Mouse (Mus musculus) CH12.LX (cell line): ENCODE results near the gene Trim7. TPM values are rescaled to one million over a fixed set of nuclear protein-coding genes. Genes with fewer than 3 reads are reported as not detected.
A peak's percentile ranks its signal among the peaks of the same experiment; 100 is the strongest.

ENCODE experiments used
- DNase-seq: peaks from one replicate; pipeline ENCODE4 v3.0.0-alpha.2; 2013; ENCODE audit errors: extremely low read depth
- H3K27ac ChIP-seq: 2 replicates; pipeline ENCODE4 v1.5.1; 2012; ENCODE audit warnings: low read depth, mild to moderate bottlenecking, control low read depth, moderate library complexity; ENCODE audit not compliant: insufficient read depth
- H3K27me3 ChIP-seq: replicated peaks from 2 replicates; pipeline ENCODE3; 2012; ENCODE audit warnings: inconsistent platforms
- H3K36me3 ChIP-seq, 2 experiments: replicated peaks in 1 of 2; 2 replicates each; pipeline versions ENCODE3 to v1.6.1; 2012; ENCODE audit warnings: inconsistent platforms in 1 of 2, low read length in 1 of 2, mild to moderate bottlenecking in 1 of 2, mixed read lengths in 1 of 2, moderate library complexity in 1 of 2; ENCODE audit not compliant: control insufficient read depth in 1 of 2, insufficient read depth in 1 of 2
- H3K4me1 ChIP-seq, 2 experiments: 2 replicates each; pipeline ENCODE4 v1.6.1; 2012; ENCODE audit warnings: inconsistent platforms in 1 of 2, moderate library complexity in 1 of 2; ENCODE audit not compliant: insufficient read depth in 2 of 2, control insufficient read depth in 1 of 2
- H3K4me2 ChIP-seq: 2 replicates; pipeline ENCODE4 v1.6.1; 2012; ENCODE audit warnings: low read depth, mild to moderate bottlenecking, control low read depth; ENCODE audit not compliant: poor library complexity, insufficient read depth, severe bottlenecking
- H3K4me3 ChIP-seq, 3 experiments: fragments of 150-350 bp in 1 of 3; sonication (generic) in 1 of 3; replicated peaks in 1 of 3; 2 replicates each; pipeline versions ENCODE3 to v1.5.1; 2011 to 2012; ENCODE audit warnings: low read depth in 2 of 3, low read length in 2 of 3, mild to moderate bottlenecking in 2 of 3, moderate library complexity in 2 of 3, control low read depth in 1 of 3, improper control_type of control experiment in 1 of 3, inconsistent platforms in 1 of 3, mixed read lengths in 1 of 3; ENCODE audit not compliant: poor library complexity in 1 of 3
- H3K79me2 ChIP-seq: replicated peaks from 2 replicates; pipeline ENCODE4 v1.6.1; 2012; ENCODE audit warnings: mild to moderate bottlenecking, moderate library complexity; ENCODE audit not compliant: control insufficient read depth, poor library complexity, insufficient read depth, severe bottlenecking; ENCODE audit errors: extremely low read depth
- H3K9ac ChIP-seq: 2 replicates; pipeline ENCODE4 v1.6.1; 2012; ENCODE audit warnings: low read depth, mild to moderate bottlenecking, control low read depth, moderate library complexity; ENCODE audit not compliant: insufficient read depth
- H3K9me3 ChIP-seq: replicated peaks from 2 replicates; pipeline ENCODE3; 2012; ENCODE audit warnings: low read length, inconsistent platforms, mixed read lengths
- BHLHE40 ChIP-seq: IDR thresholded peaks from 2 replicates; pipeline ENCODE4 v1.6.1; 2011; ENCODE audit warnings: mild to moderate bottlenecking, low read depth, low read length, improper control_type of control experiment
- CHD1 ChIP-seq: IDR thresholded peaks from 2 replicates; pipeline ENCODE4 v1.6.1; 2012; ENCODE audit warnings: low read depth, low read length, improper control_type of control experiment, inconsistent platforms
- CHD2 ChIP-seq: IDR thresholded peaks from 2 replicates; pipeline ENCODE4 v1.6.1; 2011; ENCODE audit warnings: low read length, improper control_type of control experiment
- CTCF ChIP-seq, 2 experiments: IDR thresholded peaks in 1 of 2; conservative IDR thresholded peaks in 1 of 2; 2 replicates each; pipeline ENCODE4 v1.5.1; 2011 to 2012; ENCODE audit warnings: low read depth in 2 of 2, low read length in 2 of 2, improper control_type of control experiment in 1 of 2, inconsistent platforms in 1 of 2, mild to moderate bottlenecking in 1 of 2, moderate library complexity in 1 of 2
- E2F4 ChIP-seq: IDR thresholded peaks from 2 replicates; pipeline ENCODE4 v1.6.1; 2011; ENCODE audit warnings: low read depth, low read length, improper control_type of control experiment; ENCODE audit not compliant: insufficient replicate concordance
- ETS1 ChIP-seq: conservative IDR thresholded peaks from 2 replicates; pipeline ENCODE4 v1.6.1; 2012; ENCODE audit warnings: low read depth, mild to moderate bottlenecking, inconsistent platforms, low read length, improper control_type of control experiment, moderate library complexity
- GABPA ChIP-seq: IDR thresholded peaks from 2 replicates; pipeline ENCODE4 v1.6.1; 2012; ENCODE audit warnings: low read depth, low read length, improper control_type of control experiment, inconsistent platforms; ENCODE audit not compliant: insufficient replicate concordance
- IRF4 ChIP-seq: IDR thresholded peaks from 2 replicates; pipeline ENCODE4 v1.6.1; 2014; ENCODE audit warnings: low read depth, mild to moderate bottlenecking, inconsistent platforms, low read length, improper control_type of control experiment
- JUN ChIP-seq: IDR thresholded peaks from 2 replicates; pipeline ENCODE4 v1.6.1; 2011; ENCODE audit warnings: low read depth, mild to moderate bottlenecking, low read length, improper control_type of control experiment, moderate library complexity; ENCODE audit not compliant: insufficient read depth
- MAFK ChIP-seq: IDR thresholded peaks from 2 replicates; pipeline ENCODE4 v1.6.1; 2011; ENCODE audit warnings: low read length, improper control_type of control experiment; ENCODE audit not compliant: insufficient replicate concordance
- MAZ ChIP-seq: IDR thresholded peaks from 2 replicates; pipeline ENCODE4 v1.6.1; 2012; ENCODE audit warnings: low read depth, mild to moderate bottlenecking, inconsistent platforms, low read length, improper control_type of control experiment, moderate library complexity
- MXI1 ChIP-seq: IDR thresholded peaks from 2 replicates; pipeline ENCODE4 v1.6.1; 2011; ENCODE audit warnings: mild to moderate bottlenecking, low read depth, low read length, improper control_type of control experiment
- MYC ChIP-seq: IDR thresholded peaks from 2 replicates; pipeline ENCODE4 v1.6.1; 2011; ENCODE audit warnings: low read depth, mild to moderate bottlenecking, improper control_type of control experiment, low read length
- NELFE ChIP-seq: IDR thresholded peaks from 2 replicates; pipeline ENCODE4 v1.6.1; 2011; ENCODE audit warnings: low read depth, low read length, improper control_type of control experiment
- POLR2A ChIP-seq: IDR thresholded peaks from 2 replicates; pipeline ENCODE4 v1.6.1; 2011; ENCODE audit warnings: low read depth, mild to moderate bottlenecking, improper control_type of control experiment, low read length
- POLR2AphosphoS2 ChIP-seq: IDR thresholded peaks from 2 replicates; pipeline ENCODE4 v1.6.1; 2011; ENCODE audit warnings: low read depth, low read length, improper control_type of control experiment
- RAD21 ChIP-seq: IDR thresholded peaks from 2 replicates; pipeline ENCODE4 v1.6.1; 2011; ENCODE audit warnings: low read depth, mild to moderate bottlenecking, low read length, improper control_type of control experiment, moderate library complexity
- SMC3 ChIP-seq: IDR thresholded peaks from 2 replicates; pipeline ENCODE4 v1.6.1; 2011; ENCODE audit warnings: low read depth, low read length, improper control_type of control experiment
- TBP ChIP-seq: conservative IDR thresholded peaks from 2 replicates; pipeline ENCODE4 v1.6.1; 2011; ENCODE audit warnings: low read depth, low read length, improper control_type of control experiment
- TCF12 ChIP-seq: IDR thresholded peaks from 2 replicates; pipeline ENCODE4 v1.6.1; 2014; ENCODE audit warnings: low read depth, mild to moderate bottlenecking, inconsistent platforms, low read length, improper control_type of control experiment
- UBTF ChIP-seq: IDR thresholded peaks from 2 replicates; pipeline ENCODE4 v1.6.1; 2012; ENCODE audit warnings: low read depth, mild to moderate bottlenecking, inconsistent platforms, low read length, improper control_type of control experiment, moderate library complexity
- USF1 ChIP-seq: IDR thresholded peaks from 2 replicates; pipeline ENCODE4 v1.6.1; 2014; ENCODE audit warnings: low read depth, mild to moderate bottlenecking, inconsistent platforms, low read length, improper control_type of control experiment
- ZNF384 ChIP-seq: IDR thresholded peaks from 2 replicates; pipeline ENCODE4 v1.6.1; 2012; ENCODE audit warnings: low read depth, low read length, improper control_type of control experiment, inconsistent platforms
- dilution Hi-C: fragments of 300-500 bp; cut with MboI; formaldehyde crosslinking; loops from 2 replicates; pipeline ENCODE4 v1.14.3; 2020; ENCODE audit warnings: low sequenced_read_pairs; ENCODE audit not compliant: extremely low pct_unique_long_range_greater_than_20kb, extremely low pct_ligation_motif_present
- in situ Hi-C: fragments of 300-500 bp; cut with MboI; formaldehyde crosslinking; loops from 3 replicates; pipeline ENCODE4 v1.14.3; 2019; ENCODE audit warnings: low sequenced_read_pairs, low pct_ligation_motif_present, low pct_unique_long_range_greater_than_20kb, mixed read lengths
- polyA plus RNA-seq: library from polyadenylated mRNA; unstranded; fragments of >175 nt; gene quantifications from 2 replicates; pipeline ENCODE4 v1.2.1, GENCODE M21; 2012; ENCODE audit warnings: low read depth; ENCODE audit not compliant: insufficient read length
- total RNA-seq, 2 experiments: library from RNA; depleted of rRNA; stranded (reverse); fragments of 300-350 nt in 1 of 2; fragments of >200 nt in 1 of 2; gene quantifications; 2 replicates each; pipeline ENCODE4 v1.2.3; 2012 to 2014

Trim7 gene
- total and polyA plus RNA-seq, 3 experiments = 9.2 to 34.6 (median 15.1) TPM

DNA sequence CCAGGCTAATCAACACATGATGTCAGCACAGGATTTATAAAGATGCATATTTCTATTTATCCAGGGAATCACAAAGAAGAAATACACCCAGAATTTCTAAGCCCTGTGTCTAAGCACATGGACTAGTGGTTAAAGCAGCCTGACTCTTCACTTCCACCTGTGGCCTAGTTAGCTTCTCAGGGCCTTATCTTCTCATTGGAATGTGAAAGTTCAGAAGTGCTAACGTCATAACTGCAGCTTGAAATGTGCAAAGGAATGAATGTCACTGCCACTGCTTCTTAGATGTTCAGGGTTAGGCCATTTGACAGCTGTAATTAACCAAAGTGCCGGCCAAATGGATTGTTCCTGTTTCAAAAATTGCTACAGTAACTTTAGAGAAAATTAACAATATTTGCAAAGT lies 4.3 kb downstream of the Trim7 start:
- no peak for TF ChIP-seq POLR2AphosphoS2
- no peak for TF ChIP-seq ZNF384
- no peak for TF ChIP-seq BHLHE40
- TF ChIP-seq E2F4 = no peak
- TF ChIP-seq UBTF = no peak
- no peak for TF ChIP-seq NELFE
- no peak for TF ChIP-seq TCF12
- no peak for TF ChIP-seq IRF4
- TF ChIP-seq MAZ = no peak
- no peak for TF ChIP-seq GABPA
- no peak for TF ChIP-seq ETS1
- TF ChIP-seq POLR2A = no peak
- no peak for TF ChIP-seq CTCF (conservative IDR thresholded peaks at IDR 0.05 in 1 of 2, IDR thresholded peaks at IDR 0.05 in 1 of 2; ENCODE audit: low read depth in 2 of 2, low read length in 2 of 2)
- TF ChIP-seq USF1 = no peak
- TF ChIP-seq MAFK = no peak
- no peak for TF ChIP-seq CHD1
- TF ChIP-seq JUN = no peak
- TF ChIP-seq SMC3 = no peak
- TF ChIP-seq MXI1 = no peak
- TF ChIP-seq RAD21 = no peak
- Histone ChIP-seq H3K79me2 (no peaks in the 10 kb centered on the region), H3K4me1 (peaks cover 7 to 14% of the 10 kb centered on the region in 2 experiments; a peak in 3 of 4 replicates), H3K36me3 (no peaks in the 10 kb centered on the region), H3K9ac (no peak overlapping the region), H3K27me3 (peaks cover 2% of the 10 kb centered on the region), H3K4me3 (no peak overlapping the region), H3K9me3 (peaks cover 12% of the 10 kb centered on the region), H3K27ac (no peak overlapping the region), H3K4me2 (no peak overlapping the region)
- dilution Hi-C loops (no loop called here), in situ Hi-C loops (no loop called here)
- DNase-seq = no peak

DNA sequence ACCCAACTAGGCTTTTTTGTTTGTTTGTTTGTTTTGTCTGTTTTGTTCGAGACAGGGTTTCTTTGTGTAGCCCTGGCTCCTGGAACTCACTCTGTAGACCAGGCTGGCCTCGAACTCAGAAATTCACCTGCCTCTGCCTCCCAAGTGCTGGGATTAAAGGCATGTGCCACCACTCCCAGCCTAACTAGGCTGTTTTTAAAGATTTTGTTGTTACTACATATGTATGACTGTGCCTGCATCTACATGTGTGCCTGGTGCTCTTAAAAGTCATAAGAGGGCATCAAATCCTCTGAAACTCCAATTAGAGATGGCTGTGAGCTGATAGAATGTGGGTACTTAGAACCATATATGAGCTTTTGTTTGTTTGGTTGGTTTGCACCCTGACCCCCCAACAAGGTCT lies 5.3 kb downstream of the Trim7 start:
- Histone ChIP-seq H3K4me2 (no peak overlapping the region), H3K4me3 (no peak overlapping the region), H3K79me2 (no peaks in the 10 kb centered on the region), H3K36me3 (no peaks in the 10 kb centered on the region)
- no peak for TF ChIP-seq MYC
- no peak for TF ChIP-seq CHD1
- TF ChIP-seq CHD2 = no peak
- TF ChIP-seq TBP = peak; percentile 82
- TF ChIP-seq, all 38 proteins: peak for 1
- Histone ChIP-seq H3K27me3 (peaks cover 4% of the 10 kb centered on the region), H3K9ac (no peak overlapping the region), H3K4me1 (peaks cover 11 to 24% of the 10 kb centered on the region in 2 experiments; a peak in 3 of 4 replicates), H3K27ac (no peak overlapping the region), H3K9me3 (peaks cover 12% of the 10 kb centered on the region)
- in situ Hi-C loops = no loop called here
- DNase-seq = no peak
- dilution Hi-C loops = no loop called here
